ENCODE assay signal across 8 mouse cellular contexts in the genomic region with DNA sequence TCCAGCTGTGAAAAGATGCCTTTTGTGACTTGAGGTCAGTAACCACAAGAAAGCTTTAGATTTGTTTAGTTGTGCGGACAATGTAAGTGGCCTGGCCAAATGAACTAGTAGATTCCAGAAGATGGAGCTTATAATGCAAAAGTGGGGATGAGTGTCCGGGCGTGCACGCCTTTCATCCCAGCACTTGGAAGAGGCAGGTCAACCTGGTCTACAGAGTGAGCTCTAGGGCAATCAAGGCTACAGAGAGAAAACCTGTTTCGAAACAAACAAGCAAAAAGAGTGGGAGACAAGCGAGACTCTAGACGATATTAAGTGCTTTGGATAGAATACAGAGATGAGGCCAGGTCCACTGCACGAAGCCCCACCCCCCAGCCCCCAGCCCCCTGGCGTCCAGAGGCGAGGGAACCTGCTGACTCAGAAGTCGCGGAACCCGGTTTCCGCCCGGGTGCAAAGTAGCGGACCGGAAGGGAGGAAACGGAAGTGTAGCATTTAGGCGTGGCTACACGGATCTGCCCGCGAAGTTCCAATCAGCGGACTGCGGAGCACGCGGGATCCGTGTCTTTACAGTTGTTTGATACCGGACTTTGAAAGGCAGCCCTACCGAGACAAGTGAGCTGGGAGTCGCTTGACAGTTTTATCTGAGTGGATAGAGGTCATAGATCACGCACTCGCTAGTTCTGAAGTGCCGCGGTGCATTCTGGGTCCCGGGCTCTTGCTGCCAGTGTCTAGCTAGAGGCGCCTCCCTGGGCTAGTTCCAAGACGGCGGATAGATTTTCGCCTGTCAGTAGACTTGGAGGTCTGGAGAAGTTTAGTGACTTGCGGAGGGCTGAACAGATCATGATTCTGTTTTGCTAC. TPM values are rescaled to one million over a fixed set of nuclear protein-coding genes. Genes with fewer than 3 reads are reported as not detected.
A peak's percentile ranks its signal among the peaks of the same experiment; 100 is the strongest.
DNase-seq lines count a peak whose midpoint lies in the region; ATAC-seq and TF ChIP-seq lines count a peak whose summit lies in the region.

A gene (plus strand): TSS at position 492 of the 855 bp plus-strand sequence.

- peak; percentile 94 for DNase-seq in MEL (ENCODE audit: low read depth, low spot score)
- DNase-seq in cerebellum, adult 2 months = peak; percentile 83 to 87
- DNase-seq in forelimb bud, embryonic 11.5 days (ENCODE audit: low read depth, low spot score) = peak; percentile 90
- DNase-seq in layer of hippocampus, adult 9-10 months (ENCODE audit: low spot score) = peak; percentile 40
- DNase-seq in lung, postnatal 0 days (ENCODE audit: low spot score) = peak; percentile 92
- DNase-seq in ovary, postnatal 14 days (ENCODE audit: low spot score) = peak; percentile 77
- peak; percentile 87 for DNase-seq in thymus, postnatal 14 days

- TF ChIP-seq EP300 in MEL (IDR thresholded peaks at IDR 0.05; ENCODE audit: low read depth in 1 of 2, low read length in 2 of 2) = no peak
- TF ChIP-seq EP300 in lung, postnatal 0 days (IDR thresholded peaks at IDR 0.05) = no peak

- WGBS in cerebellum, adult 2 months = 4% methylated on average over 40 of the region's 40 CpGs
- 5% methylated on average over 40 of the region's 40 CpGs for WGBS in lung, postnatal 0 days

- H3K4me3 ChIP-seq in MEL (ENCODE audit: control insufficient read depth in 1 of 2, insufficient read depth in 1 of 2, low read depth in 2 of 2, low read length in 2 of 2) = peak within 1 kb of the TSS; percentile 62 to 92
- H3K4me3 ChIP-seq in cerebellum, adult 2 months (replicated peaks; ENCODE audit: insufficient read depth, low read depth, low read length) = peak within 1 kb of the TSS; percentile 83
- H3K4me3 ChIP-seq in lung, postnatal 0 days (ENCODE audit: low read depth, low read length) = peak within 1 kb of the TSS; percentile 63

- TF ChIP-seq POLR2A in MEL (IDR thresholded peaks at IDR 0.05; ENCODE audit: control insufficient read depth in 1 of 2, insufficient read depth in 1 of 2, low read depth in 1 of 2, low read length in 2 of 2, poor library complexity in 1 of 2) = peak; percentile 74 to 95; a peak in 3 of 4 replicates
- peak; percentile 53; the same call in 1 of the 2 replicates for TF ChIP-seq POLR2A in cerebellum, adult 2 months (IDR thresholded peaks at IDR 0.05; ENCODE audit: borderline replicate concordance, insufficient read depth, low read length)

- peaks cover 0 to 14% of the 10 kb centered on the region in 2 experiments; a peak in 3 of 4 replicates for H3K4me1 ChIP-seq in MEL (ENCODE audit: control insufficient read depth in 1 of 2, insufficient read depth in 2 of 2, low read length in 2 of 2)
- no peaks in the 10 kb centered on the region for H3K4me1 ChIP-seq in cerebellum, adult 2 months (ENCODE audit: control insufficient read depth, insufficient read depth, low read length)
- H3K4me1 ChIP-seq in lung, postnatal 0 days (ENCODE audit: insufficient read depth, low read depth, low read length) = peaks cover 4% of the 10 kb centered on the region; the same call in 1 of the 2 replicates

- peaks cover 1 to 11% of the 10 kb centered on the region in 2 experiments; a peak in 3 of 4 replicates for H3K36me3 ChIP-seq in MEL (ENCODE audit: control insufficient read depth in 1 of 2, insufficient read depth in 2 of 2, low read length in 2 of 2)
- H3K36me3 ChIP-seq in lung, postnatal 0 days (ENCODE audit: insufficient read depth, low read length) = peaks cover 16% of the 10 kb centered on the region; the same call in 1 of the 2 replicates

- H3K4me2 ChIP-seq in lung, postnatal 0 days (replicated peaks; ENCODE audit: low read depth, low read length) = peak within 1 kb of the TSS; percentile 56

- H3K9me3 ChIP-seq in MEL (replicated peaks; ENCODE audit: insufficient read depth, low read length) = no peaks in the 10 kb centered on the region
- H3K9me3 ChIP-seq in lung, postnatal 0 days (ENCODE audit: low read length) = no peaks in the 10 kb centered on the region

- ATAC-seq in hematopoietic stem cell, adult 5-6 weeks (replicated peaks in 1 of 2; ENCODE audit: insufficient read depth in 1 of 2, low FRiP score in 2 of 2, low TSS enrichment in 1 of 2, low read depth in 1 of 2, poor library complexity in 2 of 2, severe bottlenecking in 2 of 2) = peak; percentile 94 to 98
- peak; percentile 97 for ATAC-seq in lung, postnatal 0 days

- H3K79me2 ChIP-seq in MEL (ENCODE audit: control insufficient read depth, insufficient read depth, low read length, poor library complexity) = peaks cover 12% of the 10 kb centered on the region

- peak within 1 kb of the TSS; percentile 99 for H3K27ac ChIP-seq in MEL (ENCODE audit: control insufficient read depth, low read depth, low read length)
- peak within 1 kb of the TSS; percentile 29; the same call in 1 of the 2 replicates for H3K27ac ChIP-seq in cerebellum, adult 2 months (ENCODE audit: insufficient read depth, low read length)
- H3K27ac ChIP-seq in lung, postnatal 0 days (ENCODE audit: low read length) = no peak within 1 kb of the TSS

- no peaks in the 10 kb centered on the region for H3K27me3 ChIP-seq in MEL (ENCODE audit: control insufficient read depth in 1 of 2, insufficient read depth in 2 of 2, low read length in 2 of 2)
- no peaks in the 10 kb centered on the region for H3K27me3 ChIP-seq in cerebellum, adult 2 months (ENCODE audit: control insufficient read depth, insufficient read depth, low read length)
- H3K27me3 ChIP-seq in lung, postnatal 0 days (replicated peaks; ENCODE audit: insufficient read depth, low read length) = no peaks in the 10 kb centered on the region

- TF ChIP-seq RAD21 in MEL (IDR thresholded peaks at IDR 0.05; ENCODE audit: low read depth, low read length) = no peak

- TF ChIP-seq CTCF in MEL (IDR thresholded peaks at IDR 0.05 in 2 of 3, conservative IDR thresholded peaks at IDR 0.05 in 1 of 3; ENCODE audit: control insufficient read depth in 1 of 3, insufficient read depth in 1 of 3, low read depth in 2 of 3, low read length in 3 of 3, poor library complexity in 1 of 3, severe bottlenecking in 1 of 3) = peak in 1 of 3 experiments; percentile 1; a peak in 1 of 6 replicates
- no peak for TF ChIP-seq CTCF in cerebellum, adult 2 months (IDR thresholded peaks at IDR 0.05; ENCODE audit: borderline replicate concordance, insufficient read depth, low read depth, low read length)
- peak; percentile 27; the same call in 1 of the 2 replicates for TF ChIP-seq CTCF in lung, postnatal 0 days (IDR thresholded peaks at IDR 0.05)

- peak within 1 kb of the TSS; percentile 98 for H3K9ac ChIP-seq in MEL (ENCODE audit: control insufficient read depth, low read depth, low read length, poor library complexity, severe bottlenecking)
- H3K9ac ChIP-seq in lung, postnatal 0 days (replicated peaks; ENCODE audit: low read depth) = peak within 1 kb of the TSS; percentile 17; the same call in 1 of the 2 replicates

TF ChIP-seq in MEL, 35 proteins besides CTCF, POLR2A, EP300 and RAD21 (continues in another document):
- no peak for TF ChIP-seq POLR2AphosphoS5 (IDR thresholded peaks at IDR 0.05; ENCODE audit: borderline replicate concordance, low read depth, low read length)
- peak; percentile 98 for TF ChIP-seq MYC (IDR thresholded peaks at IDR 0.05; ENCODE audit: low read depth, low read length)
- no peak for TF ChIP-seq SMC3 (IDR thresholded peaks at IDR 0.05; ENCODE audit: low read depth, low read length)
- TF ChIP-seq SIN3A (IDR thresholded peaks at IDR 0.05; ENCODE audit: low read length) = peak; percentile 93
- no peak; the same call in none of the 2 replicates for TF ChIP-seq TCF12 (IDR thresholded peaks at IDR 0.05; ENCODE audit: low read depth, low read length)
- no peak for TF ChIP-seq CHD2 (IDR thresholded peaks at IDR 0.05; ENCODE audit: low read length)
- TF ChIP-seq NRF1 (IDR thresholded peaks at IDR 0.05; ENCODE audit: insufficient read depth, low read depth, low read length, poor library complexity, severe bottlenecking) = no peak
- peak; percentile 57; the same call in 1 of the 2 replicates for TF ChIP-seq KAT2A (conservative IDR thresholded peaks at IDR 0.05; ENCODE audit: low read depth, low read length)
- no peak for TF ChIP-seq TAL1 (IDR thresholded peaks at IDR 0.05; ENCODE audit: low read length)
- TF ChIP-seq GATA1 (IDR thresholded peaks at IDR 0.05; ENCODE audit: low read depth, low read length) = no peak
- TF ChIP-seq USF1 (IDR thresholded peaks at IDR 0.05; ENCODE audit: low read depth, low read length) = peak; percentile 21; the same call in 1 of the 2 replicates
- TF ChIP-seq UBTF (IDR thresholded peaks at IDR 0.05; ENCODE audit: borderline replicate concordance, insufficient read depth, low read depth, low read length) = no peak
- peak; percentile 88 for TF ChIP-seq HCFC1 (IDR thresholded peaks at IDR 0.05; ENCODE audit: low read depth, low read length)
- TF ChIP-seq MYB (IDR thresholded peaks at IDR 0.05; ENCODE audit: low read depth, low read length) = no peak
- TF ChIP-seq USF2 (IDR thresholded peaks at IDR 0.05; ENCODE audit: borderline replicate concordance in 1 of 2, insufficient read depth in 1 of 2, low read depth in 1 of 2, low read length in 2 of 2) = no peak
- TF ChIP-seq ZC3H11A (IDR thresholded peaks at IDR 0.05; ENCODE audit: low read depth, low read length) = no peak
- TF ChIP-seq MXI1 (IDR thresholded peaks at IDR 0.05; ENCODE audit: low read depth, low read length) = peak; percentile 95
- peak; percentile 80; the same call in 1 of the 2 replicates for TF ChIP-seq POLR2AphosphoS2 (IDR thresholded peaks at IDR 0.05; ENCODE audit: low read length)
- no peak for TF ChIP-seq ETS1 (IDR thresholded peaks at IDR 0.05; ENCODE audit: low read depth, low read length)
- no peak; the same call in 1 of the 2 replicates for TF ChIP-seq MAFK (IDR thresholded peaks at IDR 0.05; ENCODE audit: borderline replicate concordance, low read depth, low read length)
- no peak for TF ChIP-seq MAZ (IDR thresholded peaks at IDR 0.05; ENCODE audit: low read depth, low read length)
- TF ChIP-seq NELFE (IDR thresholded peaks at IDR 0.05; ENCODE audit: low read depth, low read length) = peak; percentile 96
- no peak for TF ChIP-seq ZKSCAN1 (IDR thresholded peaks at IDR 0.05; ENCODE audit: low read depth, low read length)
- TF ChIP-seq GABPA (IDR thresholded peaks at IDR 0.05; ENCODE audit: low read depth, low read length) = no peak
- no peak; the same call in 1 of the 2 replicates for TF ChIP-seq RCOR1 (IDR thresholded peaks at IDR 0.05; ENCODE audit: low read depth, low read length)
- TF ChIP-seq ZMIZ1 (IDR thresholded peaks at IDR 0.05; ENCODE audit: low read depth, low read length) = peak; percentile 74

RNA-seq across cellular contexts. Expression of the gene that starts here (rescaled TPM):
- total RNA-seq in MEL (2012; rRNA removed) = 54.2 and 54.7 TPM in 2 replicates
- polyA plus RNA-seq in MEL (2012; ENCODE audit: insufficient read depth in 1 of 2, insufficient read length in 2 of 2, low read depth in 1 of 2, low replicate concordance in 2 of 2, missing spikeins in 1 of 2) = 10 to 100 TPM in 1 of 2 experiments, not detected in 1; 87.0 TPM
- polyA plus RNA-seq in cerebellum, adult 2 months (2012; rRNA removed) = 88.5 and 103 TPM in 2 replicates
- 46.8 and 56.7 TPM in 2 replicates for total RNA-seq in hematopoietic stem cell, adult 5-6 weeks (2017)
- polyA plus RNA-seq in lung, postnatal 0 days (2015; fragmentation: Nextera tagmentation; extraction: Ambion mirVana) = 8.0 and 10.4 TPM in 2 replicates

Comparison
In these comparisons a context has a peak if more than half of its experiments do, and no peak if none do; other contexts are left out.
1. DNase-seq: peak in every context shown above with its lines; median percentile 94 in MEL; 92 in lung, postnatal 0 days; 90 in forelimb bud, embryonic 11.5 days; 87 in thymus, postnatal 14 days; 85 in cerebellum, adult 2 months; 77 in ovary, postnatal 14 days; 40 in layer of hippocampus, adult 9-10 months.